Mouse (Mus musculus) splenic B cell, adult 2 months (primary cell): ENCODE data around the gene Edrf1.
"Not testable (repeated sequence)": the region's sequence is repeated elsewhere in the genome, so short reads cannot be mapped to it uniquely, and the experiment has no call there.

ENCODE experiments used
- DNase-seq: peaks from one replicate; pipeline ENCODE4 v3.0.0-alpha.2; 2011; ENCODE audit warnings: low read depth, low spot score
- H3K27me3 ChIP-seq: 2 replicates; pipeline ENCODE4 v1.6.1; 2012; ENCODE audit warnings: mild to moderate bottlenecking, low read length, moderate library complexity, mixed read lengths; ENCODE audit not compliant: control insufficient read depth, poor library complexity, insufficient read depth, severe bottlenecking
- H3K36me3 ChIP-seq: 2 replicates; pipeline ENCODE4 v1.6.1; 2012; ENCODE audit warnings: mild to moderate bottlenecking, low read length, moderate library complexity, mixed read lengths; ENCODE audit not compliant: control insufficient read depth, poor library complexity, insufficient read depth, severe bottlenecking

The Edrf1 gene

DNA sequence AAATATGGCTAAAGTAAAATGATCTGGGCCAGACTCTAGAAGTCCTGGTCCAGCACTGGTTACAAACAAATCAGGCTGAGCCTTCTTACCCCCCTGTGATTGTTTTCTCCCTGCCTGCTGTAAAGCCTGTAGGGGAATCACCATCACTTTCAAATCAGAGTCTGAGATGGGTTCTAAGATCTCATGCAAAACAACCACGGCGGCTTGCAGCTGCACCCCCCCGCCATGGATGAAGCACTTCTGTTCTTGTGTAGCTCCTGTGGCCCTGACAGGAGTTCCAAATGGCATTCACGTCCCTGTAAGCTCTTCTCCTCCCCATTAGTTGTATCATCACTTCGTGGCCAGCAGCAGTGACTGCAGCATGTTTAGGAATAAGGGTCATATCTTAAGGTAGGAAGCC lies 46.3 kb downstream of the Edrf1 start:
- Histone ChIP-seq H3K36me3 (no peaks in the 10 kb centered on the region), H3K27me3 (no peaks in the 10 kb centered on the region)
- DNase-seq = no peak

DNA sequence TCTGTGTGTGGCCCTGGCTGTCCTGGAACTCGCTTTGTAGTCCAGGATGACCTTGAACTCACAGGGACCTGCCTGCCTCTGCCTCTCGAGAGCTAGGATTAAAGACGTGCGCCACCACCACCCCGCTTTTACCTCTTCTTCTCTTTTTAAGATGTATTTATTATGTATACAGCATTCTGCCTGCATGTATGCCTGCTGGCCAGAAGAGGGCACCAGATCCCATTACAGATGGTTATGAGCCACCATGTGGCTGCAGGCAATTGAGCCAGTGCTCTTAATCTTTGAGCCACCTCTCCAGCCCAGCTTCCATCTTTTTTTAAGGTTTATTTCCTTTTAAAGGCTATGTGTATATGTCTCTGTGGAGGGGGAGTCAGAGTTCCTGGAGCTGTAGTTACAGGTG lies 46.8 kb downstream of the Edrf1 start:
- no peaks in the 10 kb centered on the region for H3K27me3 ChIP-seq
- H3K36me3 ChIP-seq = no peaks in the 10 kb centered on the region
- DNase-seq = peak; percentile 31

DNA sequence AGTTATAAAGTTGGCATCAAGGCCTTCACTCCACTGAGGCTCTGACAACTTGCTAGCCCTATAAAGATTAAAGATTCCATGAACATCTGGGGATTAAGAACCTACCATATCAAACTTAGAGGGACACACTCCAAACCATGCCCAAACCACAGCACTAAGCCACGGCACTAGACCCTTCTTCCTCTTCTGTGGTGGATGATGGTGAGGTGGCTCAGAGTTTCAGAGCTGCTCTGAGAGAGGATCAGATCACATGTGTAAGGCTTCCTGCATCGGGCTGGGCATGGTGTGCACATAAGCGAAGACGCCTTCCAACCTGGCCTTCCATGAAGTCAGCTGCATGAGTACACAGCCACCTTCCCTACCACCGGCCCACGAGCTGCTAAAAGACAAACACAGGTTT lies 47.4 kb downstream of the Edrf1 start:
- Histone ChIP-seq H3K36me3 (no peaks in the 10 kb centered on the region), H3K27me3 (no peaks in the 10 kb centered on the region)
- DNase-seq = no peak

DNA sequence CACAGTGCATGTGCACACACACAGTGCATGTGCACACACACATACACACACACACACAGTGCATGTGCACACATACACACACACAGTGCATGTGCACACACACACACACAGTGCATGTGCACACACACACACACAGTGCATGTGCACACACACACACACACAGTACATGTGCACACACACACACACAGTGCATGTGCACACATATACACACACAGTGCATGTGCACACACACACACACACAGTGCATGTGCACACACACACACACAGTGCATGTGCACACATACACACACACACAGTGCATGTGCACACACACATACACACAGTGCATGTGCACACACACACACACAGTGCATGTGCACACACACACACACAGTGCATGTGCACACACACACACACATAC lies 48.3 kb downstream of the Edrf1 start:
- not testable (repeated sequence) for H3K27me3 ChIP-seq, H3K36me3 ChIP-seq, DNase-seq

DNA sequence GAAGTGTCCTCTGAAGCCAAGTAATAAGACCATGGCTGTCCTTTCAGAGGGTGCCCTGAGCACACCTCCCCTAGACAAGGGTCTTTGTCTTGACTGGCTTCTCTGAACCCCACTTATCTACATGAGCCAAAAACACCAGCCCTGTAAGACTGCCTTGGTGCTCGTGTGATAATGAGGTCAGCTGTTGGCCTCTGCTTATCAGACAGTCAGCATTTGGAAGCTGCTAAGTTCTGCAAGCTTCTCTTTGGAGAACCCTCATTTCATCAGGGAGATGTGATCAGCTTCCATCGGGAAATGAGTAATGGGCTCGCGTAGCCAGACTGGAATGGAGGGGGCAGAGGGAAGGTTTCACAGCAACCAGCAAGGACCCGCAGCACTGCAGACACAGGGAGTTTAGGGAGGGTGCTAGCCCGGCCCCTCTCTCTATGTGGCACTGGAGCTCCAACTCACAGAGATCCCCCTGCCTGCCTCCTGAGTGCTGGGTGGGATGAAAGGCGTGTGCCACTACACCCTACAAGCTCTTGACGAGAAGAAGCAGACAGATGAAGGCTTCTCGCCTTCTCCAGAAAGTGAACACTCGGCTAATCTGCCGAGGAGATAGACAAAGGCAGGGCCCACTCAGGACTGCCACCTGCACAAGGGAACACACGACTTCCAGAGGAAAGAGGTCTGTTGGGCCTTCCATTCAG lies 60.8 kb downstream of the Edrf1 start:
- DNase-seq = no peak
- Histone ChIP-seq H3K36me3 (no peaks in the 10 kb centered on the region), H3K27me3 (no peaks in the 10 kb centered on the region)

DNA sequence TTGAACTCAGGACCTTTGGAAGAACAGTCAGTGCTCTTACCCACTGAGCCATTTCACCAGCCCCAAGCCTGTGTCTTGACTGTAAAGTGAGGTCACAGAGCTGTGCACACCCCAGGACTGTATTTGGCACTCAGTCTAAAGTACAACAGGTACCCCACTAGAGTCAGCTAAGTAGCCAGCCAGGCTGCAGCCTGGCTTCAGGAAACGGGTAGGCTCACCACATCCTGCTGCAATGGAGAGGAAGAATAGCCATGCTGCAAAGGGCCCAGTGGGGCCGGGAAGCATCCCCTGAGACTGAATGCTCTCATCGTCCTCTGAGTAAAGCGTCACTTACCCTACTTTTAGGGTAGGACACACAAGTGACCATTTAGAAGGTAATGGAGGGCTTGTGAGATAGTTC lies 62.5 kb downstream of the Edrf1 start:
- no peaks in the 10 kb centered on the region for H3K27me3 ChIP-seq
- no peak for DNase-seq
- no peaks in the 10 kb centered on the region for H3K36me3 ChIP-seq

DNA sequence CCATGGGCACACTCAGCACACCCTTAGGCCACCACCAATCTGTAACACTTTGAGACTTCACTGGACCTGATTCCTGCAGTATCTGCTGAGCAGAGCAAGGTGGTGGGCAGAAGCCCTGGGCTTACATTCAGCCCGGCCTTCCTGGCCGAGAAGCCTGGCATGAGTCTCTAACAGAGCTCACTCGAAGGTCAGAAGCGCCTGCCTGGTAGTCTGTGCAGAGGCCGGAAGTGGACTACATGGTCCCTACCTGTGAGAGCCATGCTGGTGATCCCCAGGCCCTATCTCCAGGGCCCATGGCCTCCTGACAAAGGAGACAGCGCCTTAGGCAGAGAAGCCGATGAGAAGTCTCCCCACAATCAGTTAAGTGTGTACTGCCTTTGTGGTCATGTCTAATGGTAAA lies 64.0 kb downstream of the Edrf1 start:
- H3K36me3 ChIP-seq = no peaks in the 10 kb centered on the region
- H3K27me3 ChIP-seq = no peaks in the 10 kb centered on the region
- DNase-seq = no peak

DNA sequence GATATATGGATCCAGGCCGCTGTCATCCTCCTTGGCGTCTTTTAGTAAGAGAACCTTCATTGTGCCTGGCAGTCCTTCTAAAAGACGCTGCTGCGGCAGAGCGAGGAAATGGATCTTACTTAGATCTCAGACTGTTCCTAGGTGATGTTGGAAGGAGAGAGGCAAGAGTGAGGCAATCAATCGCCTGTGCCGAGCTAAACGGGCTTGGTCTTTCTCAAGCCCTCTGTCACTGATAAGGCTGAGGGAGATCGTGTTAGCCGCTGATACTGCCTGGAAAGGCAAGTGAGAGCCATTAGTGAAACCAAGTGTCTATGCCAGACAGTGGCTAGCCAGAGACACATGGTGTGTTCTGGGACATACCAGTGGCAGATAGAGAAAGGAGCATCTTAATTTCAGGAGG lies 65.0 kb downstream of the Edrf1 start:
- no peak for DNase-seq
- H3K27me3 ChIP-seq = no peaks in the 10 kb centered on the region

DNA sequence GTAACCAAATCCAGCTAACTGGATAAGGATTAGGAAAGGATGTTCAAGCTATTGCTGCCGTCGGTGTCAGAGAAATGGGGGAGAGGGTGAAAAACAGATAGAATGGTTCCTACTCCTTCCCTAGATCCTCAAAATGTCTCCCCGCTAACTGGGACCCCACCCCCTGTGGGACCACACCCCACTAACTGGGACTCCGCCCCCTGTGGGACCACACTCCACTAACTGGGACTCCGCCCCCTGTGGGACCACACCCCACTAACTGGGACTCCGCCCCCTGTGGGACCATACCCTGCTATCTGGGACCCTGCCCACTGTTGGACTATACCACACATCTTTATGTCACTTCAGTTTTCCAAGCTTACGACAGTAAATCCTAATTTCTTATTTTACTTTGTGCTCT lies 66.6 kb downstream of the Edrf1 start:
- DNase-seq = no peak

More for the DNA sequence above, 65.0 kb downstream of the Edrf1 start:
- no peaks in the 10 kb centered on the region for H3K36me3 ChIP-seq

DNA sequence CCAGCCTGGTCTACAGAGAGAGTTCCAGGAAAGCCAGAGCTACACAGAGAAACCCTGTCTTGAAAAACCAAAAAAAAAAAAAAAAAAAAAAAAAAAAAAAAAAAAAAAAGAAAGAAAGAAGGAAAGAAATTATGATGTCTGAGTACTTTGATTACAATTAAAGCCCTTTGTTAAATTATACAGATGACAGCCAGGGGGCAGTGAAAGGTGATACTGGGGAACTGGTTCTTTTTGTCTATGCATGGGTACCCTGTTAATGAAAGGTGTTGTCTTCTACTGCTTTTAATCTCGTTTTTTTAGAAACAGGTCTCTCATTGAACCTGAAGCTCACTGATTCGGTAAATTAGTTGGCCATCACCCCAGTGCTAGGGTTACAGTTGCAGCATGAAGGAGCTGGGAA lies 70.0 kb downstream of the Edrf1 start:
- peak; percentile 61 for DNase-seq

More for the DNA sequence above, 66.6 kb downstream of the Edrf1 start:
- H3K36me3 ChIP-seq = no peaks in the 10 kb centered on the region
- no peaks in the 10 kb centered on the region for H3K27me3 ChIP-seq

DNA sequence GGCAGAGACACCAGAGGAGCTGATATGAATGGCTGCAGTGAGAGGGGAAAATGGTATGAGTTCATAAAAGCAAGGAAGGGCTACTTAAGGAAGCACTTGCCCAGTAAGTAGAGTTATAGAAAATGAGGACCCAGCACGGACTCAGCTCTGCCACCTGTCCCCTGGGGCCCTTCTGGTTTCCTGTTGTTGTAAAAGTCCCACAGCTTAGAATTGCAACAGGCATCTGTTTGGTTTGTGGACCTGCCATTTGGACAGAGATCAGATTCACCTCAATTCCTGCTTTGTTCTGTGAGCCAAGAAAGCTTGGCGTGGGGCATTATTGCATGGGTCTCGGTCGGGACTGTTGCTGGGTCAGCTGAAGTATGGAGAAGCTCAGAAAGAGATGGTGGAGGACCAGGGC lies 78.0 kb downstream of the Edrf1 start:
- peak; percentile 30 for DNase-seq
- no peaks in the 10 kb centered on the region for H3K27me3 ChIP-seq
- H3K36me3 ChIP-seq = peaks cover under 1% of the 10 kb centered on the region

More for the DNA sequence above, 70.0 kb downstream of the Edrf1 start:
- Histone ChIP-seq H3K36me3 (no peaks in the 10 kb centered on the region; the same call in 1 of the 2 replicates), H3K27me3 (no peaks in the 10 kb centered on the region)

DNA sequence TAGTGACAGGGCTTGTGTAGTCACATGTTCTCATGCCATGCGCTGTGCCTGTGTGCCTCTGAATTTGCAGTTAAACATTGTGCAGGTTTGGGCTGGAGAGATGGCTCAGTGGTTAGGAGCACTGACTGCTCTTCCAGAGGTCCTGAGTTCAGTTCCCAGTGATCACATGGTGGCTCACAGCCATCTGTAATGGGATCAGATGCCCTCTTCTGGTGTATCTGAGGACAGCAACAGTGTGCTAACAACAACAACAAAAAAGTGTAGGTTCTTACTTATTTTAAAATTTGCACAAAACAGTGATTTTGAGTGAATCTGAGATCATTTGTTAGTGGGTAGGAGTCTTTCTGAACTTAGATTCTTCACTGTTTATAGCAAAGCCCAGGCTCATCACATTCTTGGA lies 81.2 kb downstream of the Edrf1 start:
- H3K36me3 ChIP-seq = peaks cover 7% of the 10 kb centered on the region
- no peaks in the 10 kb centered on the region for H3K27me3 ChIP-seq
- DNase-seq = no peak

DNA sequence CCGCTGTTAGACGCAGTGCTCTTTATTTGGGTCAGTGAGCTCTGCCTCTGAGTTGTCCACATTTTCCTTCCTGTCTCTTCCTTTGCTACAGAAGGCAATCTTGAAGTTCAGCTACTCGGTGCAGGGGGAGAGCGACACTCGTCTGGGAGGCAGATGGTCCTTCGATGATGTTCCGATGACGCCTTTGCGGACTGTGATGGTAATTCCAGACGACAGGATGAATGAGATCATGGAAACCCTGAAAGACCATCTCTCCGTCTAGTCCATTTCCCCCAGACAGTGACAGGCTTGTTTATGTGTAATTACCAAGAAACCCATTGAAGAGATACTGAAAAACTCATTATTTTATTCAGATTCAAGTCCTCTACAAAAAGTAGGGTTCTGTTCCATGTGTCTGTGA lies 83.3 kb downstream of the Edrf1 start:
- Histone ChIP-seq H3K27me3 (no peaks in the 10 kb centered on the region), H3K36me3 (peaks cover 7% of the 10 kb centered on the region)
- DNase-seq = no peak
